Mouse (Mus musculus): ENCODE measurements around the gene Krcc1.

Gene Krcc1

DNA sequence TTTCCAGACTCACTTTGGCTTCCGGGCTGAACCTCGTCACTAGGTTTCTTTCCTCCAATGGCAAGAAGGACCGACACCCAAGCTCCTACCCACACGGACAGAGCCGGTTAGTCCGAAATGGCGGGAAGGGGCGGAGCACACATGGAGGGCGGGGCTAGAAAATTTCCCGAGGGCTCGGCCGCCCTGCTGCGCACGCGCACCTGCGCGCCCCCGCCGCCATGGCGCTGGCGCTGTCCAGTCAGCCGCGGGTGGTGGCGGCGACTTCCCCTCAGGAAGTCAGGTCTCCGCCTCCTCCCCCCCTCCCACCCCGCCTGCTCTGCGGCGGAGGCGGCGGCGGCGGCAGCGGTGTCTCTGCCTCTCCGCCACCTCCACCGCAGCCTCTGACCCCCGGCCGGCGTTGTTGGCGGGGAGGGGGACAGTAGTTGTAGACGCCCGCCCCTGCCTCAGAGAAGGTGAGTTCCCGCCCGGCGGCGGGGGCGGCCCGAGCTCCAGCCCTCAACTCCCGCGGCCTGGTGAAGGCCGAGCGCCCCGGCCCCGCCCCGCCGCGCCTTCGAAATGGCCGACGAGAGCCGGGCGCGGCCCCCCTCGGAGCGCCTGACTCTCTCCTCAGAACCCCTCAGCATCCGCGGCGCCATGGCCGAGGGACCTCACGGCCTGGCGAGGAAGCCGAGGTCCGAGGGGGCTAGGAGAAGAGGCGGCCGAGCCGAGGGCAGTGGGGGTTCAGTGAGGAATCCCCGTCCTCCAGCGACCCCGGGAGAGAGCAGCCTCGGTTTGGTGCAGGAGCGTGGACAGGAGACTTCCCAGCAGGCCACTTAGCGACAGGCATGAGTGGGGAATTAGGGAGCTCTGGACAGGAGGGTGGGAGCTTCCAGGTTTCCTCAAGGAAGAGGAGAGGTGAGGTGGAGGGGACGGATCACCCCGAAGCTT is at the start of gene Krcc1:
TSS of gene Krcc1 (plus strand) at position 289 of the 927 bp plus-strand sequence.
- DNase-seq: peak; percentile 94 to 97

DNA sequence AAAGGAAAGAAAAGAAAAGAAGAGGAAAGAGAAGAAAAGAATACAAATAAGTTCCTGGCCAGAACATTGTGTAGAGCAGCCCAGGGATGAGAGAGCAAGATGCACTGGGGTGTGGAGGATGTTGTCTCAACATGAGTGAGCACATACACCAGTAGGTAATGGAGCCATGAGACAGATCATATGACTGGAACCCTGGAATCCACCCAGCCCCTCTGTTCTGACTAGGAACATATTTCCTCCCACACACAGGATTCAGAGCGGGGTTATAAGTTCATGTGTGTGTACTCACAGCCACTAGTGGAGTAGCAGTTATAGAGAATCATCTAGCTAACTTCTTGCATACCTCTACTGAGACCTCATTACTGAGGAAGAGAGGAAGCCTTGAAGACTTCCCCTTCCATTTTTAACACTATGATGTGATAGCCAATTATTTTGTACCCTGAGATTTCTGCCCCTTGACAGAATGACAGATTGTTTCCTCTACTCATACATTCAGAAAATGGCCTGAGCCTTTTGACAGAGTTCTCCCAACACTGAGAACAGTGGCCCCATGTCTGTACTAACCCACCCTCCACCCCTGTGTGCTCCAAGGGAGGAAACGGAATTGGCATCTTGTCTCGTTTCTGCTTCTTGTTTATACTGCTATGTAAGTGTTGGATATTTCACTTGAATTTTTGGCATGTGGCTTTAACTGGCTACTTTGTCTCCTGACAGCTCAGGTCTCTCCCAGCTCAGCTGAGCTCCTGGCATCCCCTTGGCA is 47.1 kb upstream of the Krcc1 start:
- DNase-seq: no peak

- DNase-seq: no peak
Measured at GRCm38 (mm10) chr6:71226544-71226943, 44.9 kb upstream of the Krcc1 start.

- no peak for DNase-seq
Measured at GRCm38 (mm10) chr6:71227157-71227770, 44.2 kb upstream of the Krcc1 start.

DNA sequence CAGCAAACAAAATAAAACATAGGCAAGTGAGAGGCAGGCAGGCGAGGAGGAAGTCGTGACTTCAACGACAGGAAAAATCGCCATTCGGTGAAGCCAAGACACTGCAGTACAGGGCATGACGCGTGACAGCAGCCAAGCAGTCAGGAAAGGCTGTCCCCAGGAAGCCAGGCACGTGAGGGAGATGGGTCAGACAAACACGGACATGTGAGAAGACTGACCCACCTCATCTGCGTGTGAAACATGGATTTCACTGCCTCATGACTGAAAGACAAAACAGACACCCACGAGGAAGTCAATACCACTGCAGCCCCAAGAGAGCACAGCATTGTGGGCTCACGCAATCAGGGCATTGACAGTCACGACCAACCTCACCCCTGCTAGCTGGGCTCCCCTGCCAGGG is 36.4 kb upstream of the Krcc1 start:
- DNase-seq: no peak

GRCm38 (mm10) chr6:71235944-71236343 is 35.5 kb upstream of the Krcc1 start:
- no peak for DNase-seq

- no peak for DNase-seq
Measured at GRCm38 (mm10) chr6:71236506-71236905, 35.0 kb upstream of the Krcc1 start.

- no peak for DNase-seq
Measured at GRCm38 (mm10) chr6:71237031-71237431, 34.4 kb upstream of the Krcc1 start.

DNA sequence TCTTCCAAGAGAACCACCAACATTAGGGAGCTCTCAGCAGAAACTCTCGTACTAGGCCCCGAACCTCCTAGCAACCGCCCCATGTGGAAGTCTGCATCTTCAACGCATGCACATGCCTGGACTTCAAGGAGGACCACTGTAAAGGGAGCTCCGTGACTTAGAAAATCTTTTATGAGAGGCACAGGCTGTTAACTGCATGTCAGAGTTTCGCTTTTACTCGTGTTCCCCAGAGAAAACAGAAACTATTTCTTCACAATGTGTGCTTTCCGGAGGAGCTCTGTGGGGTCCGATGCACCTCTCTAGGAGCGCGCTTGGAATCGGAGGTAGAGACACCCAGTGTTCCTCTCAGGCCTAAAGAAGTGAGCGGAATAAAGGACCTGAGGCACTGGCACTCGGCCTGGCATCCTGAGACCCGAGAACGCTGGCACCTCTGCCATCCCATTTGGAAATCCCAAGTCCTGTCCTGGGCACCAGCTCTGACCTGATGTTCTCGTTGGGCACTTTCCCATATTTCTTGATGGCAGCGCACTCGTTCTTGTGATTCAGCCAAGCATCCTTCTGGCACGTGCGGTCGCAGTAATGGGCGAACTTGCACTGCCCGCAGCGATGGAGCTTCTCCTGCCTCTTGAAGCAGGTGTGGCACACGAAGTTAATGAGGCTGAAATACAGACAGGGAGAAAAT is 32.3 kb upstream of the Krcc1 start:
- DNase-seq: no peak

DNA sequence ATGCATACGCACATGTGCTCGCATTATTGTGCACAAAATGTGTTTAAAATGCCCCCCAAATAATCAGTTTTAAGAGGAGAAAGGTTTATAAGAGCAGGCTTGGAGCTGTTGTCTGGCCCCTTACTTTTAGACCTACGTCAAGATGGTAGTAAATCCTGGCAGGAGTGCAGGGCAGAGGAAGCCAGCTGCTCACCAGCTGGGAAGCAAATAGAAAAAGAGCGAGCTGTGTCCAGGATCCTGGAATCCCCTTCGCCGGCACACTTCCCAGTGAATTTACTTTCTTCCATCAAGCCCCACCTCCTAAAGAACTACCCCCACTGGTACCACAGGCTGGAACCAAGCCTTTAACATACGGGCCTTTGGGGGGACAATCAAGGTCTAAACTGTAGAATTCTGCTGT is 30.6 kb upstream of the Krcc1 start:
- DNase-seq: no peak

- no peak for DNase-seq
Measured at GRCm38 (mm10) chr6:71242811-71243210, 28.7 kb upstream of the Krcc1 start.

GRCm38 (mm10) chr6:71243258-71243657 is 28.2 kb upstream of the Krcc1 start:
- no peak for DNase-seq

- no peak for DNase-seq
Measured at GRCm38 (mm10) chr6:71248420-71248819, 23.1 kb upstream of the Krcc1 start.

DNA sequence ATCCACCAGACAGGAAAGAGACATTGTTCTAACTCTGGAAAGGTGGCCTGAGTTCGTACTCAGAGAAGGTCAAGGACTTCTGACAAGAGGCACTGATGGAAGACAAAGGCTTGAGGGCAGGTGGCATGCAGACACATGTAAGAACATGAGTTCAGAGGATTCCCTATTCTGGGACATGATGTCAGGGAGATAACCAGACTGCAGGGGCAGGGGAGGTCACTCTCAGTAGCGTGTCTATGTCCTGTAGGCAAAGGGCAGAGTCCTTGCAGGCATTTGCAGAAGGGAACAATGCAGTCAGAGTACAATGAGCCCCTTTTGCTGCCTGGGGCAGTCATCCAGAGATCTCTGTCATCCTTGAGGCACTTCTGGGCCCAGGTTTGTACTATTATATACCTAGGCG is 21.9 kb upstream of the Krcc1 start:
- no peak for DNase-seq

GRCm38 (mm10) chr6:71250951-71251350 is 20.5 kb upstream of the Krcc1 start:
- no peak for DNase-seq

DNA sequence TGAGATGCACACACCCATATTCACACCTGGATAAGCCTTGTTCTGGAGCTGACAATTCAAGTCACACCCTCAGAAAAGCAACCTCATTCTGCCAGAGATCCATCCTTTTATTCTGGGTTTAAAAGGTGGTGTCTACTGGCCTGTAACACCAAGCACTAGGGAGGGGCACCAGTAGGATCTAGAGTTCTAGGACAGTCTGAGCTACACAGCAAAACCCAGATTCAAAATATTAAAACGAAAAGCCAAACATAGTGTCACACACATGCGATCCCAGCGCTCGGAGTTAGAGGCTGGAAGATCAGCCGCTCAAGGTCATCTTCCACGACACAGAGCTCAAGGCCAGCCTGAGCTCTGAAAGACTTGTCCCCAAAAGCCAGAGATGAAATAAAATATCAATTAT is 17.0 kb upstream of the Krcc1 start:
- DNase-seq: no peak

DNA sequence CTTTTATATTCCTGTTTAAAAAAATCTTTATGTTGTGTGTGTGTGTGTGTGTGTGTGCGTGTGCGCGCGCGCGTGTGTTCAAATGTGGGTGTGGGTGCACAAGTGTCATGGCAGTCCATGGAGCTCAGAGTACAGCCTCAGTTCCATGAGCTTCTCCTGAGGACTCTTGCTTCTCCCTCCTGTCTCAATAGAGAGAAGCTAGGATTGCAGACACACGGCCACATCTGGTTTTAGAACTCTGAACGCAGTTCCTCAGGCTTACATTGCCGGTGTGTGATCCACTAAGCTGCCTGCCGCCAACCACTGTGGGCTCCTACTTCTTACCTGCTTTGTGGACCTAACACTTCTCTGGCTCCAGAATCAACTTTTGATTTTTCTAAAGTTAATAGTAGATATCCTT is 15.3 kb upstream of the Krcc1 start:
- DNase-seq: no peak

GRCm38 (mm10) chr6:71257375-71257774 is 14.1 kb upstream of the Krcc1 start:
- DNase-seq: no peak

- no peak for DNase-seq
Measured at GRCm38 (mm10) chr6:71258562-71258961, 12.9 kb upstream of the Krcc1 start.

GRCm38 (mm10) chr6:71259166-71259565 is 12.3 kb upstream of the Krcc1 start:
- no peak for DNase-seq

GRCm38 (mm10) chr6:71260051-71260640 is 11.3 kb upstream of the Krcc1 start:
- DNase-seq: no peak

GRCm38 (mm10) chr6:71261060-71261459 is 10.4 kb upstream of the Krcc1 start:
- DNase-seq: no peak

Measured in cerebellum, postnatal 36 days (tissue).